Mouse (Mus musculus): ENCODE data around the gene Txndc11. TPM values are rescaled to one million over a fixed set of nuclear protein-coding genes. Genes with fewer than 3 reads are reported as not detected.
"Not testable (repeated sequence)": the region's sequence is repeated elsewhere in the genome, so short reads cannot be mapped to it uniquely, and the experiment has no call there.

Gene Txndc11
- total RNA-seq, 2 experiments from 2014 or later: 35.2 to 37.7 TPM

DNA sequence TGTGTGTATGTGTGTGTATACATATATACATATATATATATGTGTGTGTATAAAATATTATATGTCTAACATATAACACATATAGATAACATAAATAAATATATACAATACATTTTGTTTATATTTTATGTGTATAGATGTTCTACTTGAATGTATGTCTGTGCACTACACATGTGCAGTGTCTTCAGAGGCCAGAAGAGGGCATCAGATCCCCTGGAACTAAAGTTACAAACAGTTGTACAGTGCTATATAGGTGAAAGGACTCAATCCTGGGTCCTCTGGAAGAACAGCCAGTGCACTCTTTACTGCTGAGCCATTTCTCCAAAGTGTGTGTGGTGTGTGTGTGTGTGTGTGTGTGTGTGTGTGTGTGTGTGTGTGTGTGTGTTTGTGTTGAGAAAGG lies 20.1 kb upstream of the Txndc11 start:
- H3K27ac ChIP-seq: no peak overlapping the region
- no peak overlapping the region for H3K4me3 ChIP-seq
- peak; percentile 24 for TF ChIP-seq CTCF (IDR thresholded peaks at IDR 0.05)
- intact Hi-C loops (cut with DNase I): no loop called here
- no peak for DNase-seq (ENCODE audit: extremely low spot score in 1 of 2, low spot score in 2 of 2)

DNA sequence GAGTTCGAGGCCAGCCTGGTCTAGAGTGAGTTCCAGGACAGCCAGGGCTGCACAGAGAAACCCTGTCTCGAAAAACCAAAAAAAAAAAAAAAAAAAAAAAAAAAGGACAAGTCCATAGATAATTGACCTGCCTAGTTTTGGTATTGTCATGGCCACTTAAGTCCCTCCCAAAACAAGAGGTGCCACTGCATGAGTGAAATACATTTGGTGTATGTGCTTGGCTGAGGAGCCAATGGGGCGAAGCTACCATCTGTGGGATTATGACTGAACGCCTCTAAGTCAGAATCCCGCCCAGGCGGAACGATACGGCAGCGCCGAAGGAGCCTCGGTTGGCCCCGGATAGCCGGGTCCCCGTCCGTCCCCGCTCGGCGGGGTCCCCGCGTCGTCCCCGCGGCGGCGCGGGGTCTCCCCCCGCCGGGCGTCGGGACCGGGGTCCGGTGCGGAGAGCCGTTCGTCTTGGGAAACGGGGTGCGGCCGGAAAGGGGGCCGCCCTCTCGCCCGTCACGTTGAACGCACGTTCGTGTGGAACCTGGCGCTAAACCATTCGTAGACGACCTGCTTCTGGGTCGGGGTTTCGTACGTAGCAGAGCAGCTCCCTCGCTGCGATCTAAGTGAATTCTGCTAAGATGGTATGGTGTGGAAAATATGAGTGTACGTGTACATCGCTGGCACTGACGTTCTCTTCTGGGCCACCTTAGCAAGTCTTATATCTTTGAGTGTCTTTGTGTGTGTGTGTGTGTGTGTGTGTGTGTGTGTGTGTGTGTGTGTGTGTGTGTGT lies 9.4 kb upstream of the Txndc11 start:
- H3K4me3 ChIP-seq; H3K27ac ChIP-seq; intact Hi-C loops (cut with DNase I): not testable (repeated sequence)
- DNase-seq (ENCODE audit: extremely low spot score in 1 of 2, low spot score in 2 of 2): peak; percentile 100

DNA sequence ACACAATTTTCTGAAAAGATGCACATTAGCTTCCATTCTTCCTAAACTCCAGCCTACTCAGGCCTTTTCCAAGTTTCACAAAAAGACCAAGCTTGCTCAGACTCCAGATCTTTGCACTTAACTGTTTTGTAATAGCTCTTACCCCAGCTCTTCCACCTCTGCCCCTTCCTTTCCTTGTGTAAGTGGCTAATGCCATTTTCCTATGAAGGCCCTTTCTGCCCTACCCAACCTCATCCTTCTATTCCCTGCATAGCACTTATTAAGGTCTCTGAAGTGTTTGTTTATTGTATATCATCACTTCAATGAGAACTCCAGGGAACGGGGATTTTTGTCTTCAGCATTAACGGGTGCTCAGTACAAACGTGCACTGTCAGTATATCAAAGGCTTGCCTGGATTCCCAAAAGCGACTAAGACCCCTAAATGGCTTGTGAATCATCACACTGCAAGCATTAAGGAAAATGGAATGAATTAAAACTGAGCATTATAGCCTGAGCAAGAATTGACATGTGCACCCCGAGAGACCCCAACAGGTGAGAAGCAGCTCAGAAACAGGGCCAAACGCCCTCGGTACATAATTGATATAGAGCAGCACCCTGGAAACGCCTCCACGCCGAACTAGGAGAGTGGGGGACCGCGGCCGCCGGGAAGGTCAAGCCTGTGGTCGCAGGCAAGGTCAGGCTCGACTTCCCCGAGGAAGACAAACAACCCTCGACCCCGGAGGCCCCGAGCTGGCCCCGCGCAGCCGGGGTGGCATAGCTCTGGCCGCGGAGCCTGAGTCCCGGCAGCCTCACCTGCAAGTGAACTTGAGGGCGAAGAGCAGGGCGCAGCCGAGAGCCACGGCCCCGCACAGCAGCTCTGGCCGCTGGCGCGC lies 738 bp downstream of the Txndc11 start:
- peak overlapping the region; percentile 92 for H3K27ac ChIP-seq
- intact Hi-C loops (cut with DNase I): no loop called here
- no peak for TF ChIP-seq CTCF (IDR thresholded peaks at IDR 0.05)

DNA sequence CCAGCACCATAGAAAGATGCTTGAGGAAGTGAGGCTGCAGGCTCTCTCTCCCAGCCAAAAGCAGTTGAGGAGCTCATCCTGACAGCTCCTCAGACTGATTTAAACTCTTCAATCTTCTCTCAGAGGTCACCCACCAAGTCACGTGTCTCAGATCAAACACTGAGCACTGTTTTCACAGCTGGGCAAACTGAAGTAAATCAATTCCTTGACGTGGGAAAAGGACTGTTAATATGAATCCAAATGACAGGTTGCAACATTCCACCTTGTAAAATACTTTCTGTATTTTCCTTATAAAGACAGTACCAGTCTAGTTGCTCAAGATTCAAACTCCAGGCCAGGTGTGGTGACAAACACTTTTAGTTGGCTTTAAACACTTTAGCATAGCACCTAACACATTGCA lies 1.6 kb downstream of the Txndc11 start:
- TF ChIP-seq CTCF (IDR thresholded peaks at IDR 0.05): no peak
- intact Hi-C loops (cut with DNase I): no loop called here
- H3K4me3 ChIP-seq: peak overlapping the region; percentile 74
- no peak overlapping the region for H3K27ac ChIP-seq
- DNase-seq (ENCODE audit: extremely low spot score in 1 of 2, low spot score in 2 of 2): no peak

More for the DNA sequence above, 738 bp downstream of the Txndc11 start:
- peak in 1 of 2 experiments; percentile 20 for DNase-seq (ENCODE audit: extremely low spot score in 1 of 2, low spot score in 2 of 2)
- peak overlapping the region; percentile 74 for H3K4me3 ChIP-seq

DNA sequence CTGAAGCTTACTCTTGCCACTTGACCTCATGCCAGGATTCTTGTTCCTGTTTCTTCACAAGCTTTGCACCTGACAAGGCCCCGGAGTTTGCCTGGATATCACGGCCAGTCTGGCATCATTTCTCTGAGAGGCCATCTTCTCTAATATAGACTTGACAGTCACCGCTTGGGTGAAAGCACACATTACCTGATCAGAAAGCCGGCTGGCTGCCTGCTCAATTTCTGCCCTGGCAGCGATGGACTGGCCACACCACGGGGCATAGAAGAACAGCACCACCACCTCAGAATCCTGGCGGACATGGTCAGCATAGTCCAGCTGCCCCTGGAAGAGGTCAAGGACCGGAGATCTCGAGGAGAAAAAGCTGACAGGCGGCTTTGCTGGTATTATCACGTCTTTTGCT lies 6.1 kb downstream of the Txndc11 start:
- DNase-seq (ENCODE audit: extremely low spot score in 1 of 2, low spot score in 2 of 2): no peak
- Histone ChIP-seq H3K27ac (no peak overlapping the region), H3K4me3 (no peak overlapping the region)
- intact Hi-C loops (cut with DNase I): no loop called here
- no peak for TF ChIP-seq CTCF (IDR thresholded peaks at IDR 0.05)

DNA sequence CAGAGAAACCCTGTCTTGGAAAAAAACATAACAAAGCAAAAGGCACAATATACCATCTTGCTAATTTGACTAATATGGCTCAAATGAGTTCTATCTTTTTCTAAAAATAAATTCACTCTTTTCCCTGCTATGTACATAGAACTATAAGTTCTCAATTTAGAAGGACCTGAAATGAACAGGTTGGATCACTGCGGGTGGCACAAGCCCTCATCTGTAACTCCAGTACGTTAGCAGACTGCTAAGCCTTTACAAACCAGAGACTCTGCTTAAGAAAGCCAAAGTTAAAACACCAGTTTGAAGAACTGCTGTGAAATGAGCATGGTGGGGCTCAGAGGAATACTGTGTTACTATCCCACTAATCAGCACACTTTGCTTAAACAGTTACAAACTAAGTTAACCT lies 9.1 kb downstream of the Txndc11 start:
- intact Hi-C loops (cut with DNase I): no loop called here
- DNase-seq (ENCODE audit: extremely low spot score in 1 of 2, low spot score in 2 of 2): no peak
- no peak for TF ChIP-seq CTCF (IDR thresholded peaks at IDR 0.05)
- Histone ChIP-seq H3K4me3 (no peak overlapping the region), H3K27ac (no peak overlapping the region)

DNA sequence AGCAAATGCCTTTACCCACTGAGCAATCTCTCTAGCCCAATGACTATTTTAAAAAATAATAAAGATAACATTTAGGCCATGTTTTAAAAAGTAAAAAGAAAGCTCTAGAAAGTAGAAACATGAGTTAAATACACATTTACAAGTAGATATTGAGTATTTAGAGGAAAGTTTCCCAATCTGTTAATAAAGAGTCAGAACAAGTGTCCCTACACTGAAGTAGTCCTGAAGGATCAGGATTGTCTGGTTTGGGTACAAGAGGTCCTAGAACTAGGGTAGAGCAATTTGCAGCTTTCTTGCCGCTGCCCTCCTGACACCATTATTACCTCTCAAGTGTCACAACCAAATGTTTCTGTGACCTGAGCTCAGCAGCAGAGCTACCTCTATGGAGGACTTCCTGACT lies 10.3 kb downstream of the Txndc11 start:
- no peak for TF ChIP-seq CTCF (IDR thresholded peaks at IDR 0.05)
- H3K4me3 ChIP-seq: no peak overlapping the region
- no peak overlapping the region for H3K27ac ChIP-seq
- intact Hi-C loops (cut with DNase I): no loop called here
- DNase-seq (ENCODE audit: extremely low spot score in 1 of 2, low spot score in 2 of 2): no peak

DNA sequence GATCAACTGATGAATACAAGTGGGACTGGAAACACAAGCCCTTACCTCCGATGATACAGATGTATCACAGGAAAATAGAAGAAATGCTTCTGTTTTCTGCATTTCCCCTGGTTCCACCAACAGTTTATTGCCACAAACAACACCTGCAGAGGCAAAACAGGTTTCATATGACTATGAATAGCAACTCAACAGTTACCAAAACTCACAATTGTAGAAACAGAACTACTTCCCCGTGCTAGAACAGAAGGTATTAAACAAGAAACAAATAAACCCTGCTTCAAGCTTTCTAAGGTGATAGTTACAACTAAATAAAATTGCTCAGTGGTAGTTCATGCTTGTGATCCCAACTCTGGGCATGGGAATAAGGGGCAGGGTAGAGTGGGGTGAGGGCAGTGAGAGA lies 11.8 kb downstream of the Txndc11 start:
- DNase-seq (ENCODE audit: extremely low spot score in 1 of 2, low spot score in 2 of 2): no peak
- no peak for TF ChIP-seq CTCF (IDR thresholded peaks at IDR 0.05)
- intact Hi-C loops (cut with DNase I): no loop called here
- Histone ChIP-seq H3K4me3 (no peak overlapping the region), H3K27ac (no peak overlapping the region)

DNA sequence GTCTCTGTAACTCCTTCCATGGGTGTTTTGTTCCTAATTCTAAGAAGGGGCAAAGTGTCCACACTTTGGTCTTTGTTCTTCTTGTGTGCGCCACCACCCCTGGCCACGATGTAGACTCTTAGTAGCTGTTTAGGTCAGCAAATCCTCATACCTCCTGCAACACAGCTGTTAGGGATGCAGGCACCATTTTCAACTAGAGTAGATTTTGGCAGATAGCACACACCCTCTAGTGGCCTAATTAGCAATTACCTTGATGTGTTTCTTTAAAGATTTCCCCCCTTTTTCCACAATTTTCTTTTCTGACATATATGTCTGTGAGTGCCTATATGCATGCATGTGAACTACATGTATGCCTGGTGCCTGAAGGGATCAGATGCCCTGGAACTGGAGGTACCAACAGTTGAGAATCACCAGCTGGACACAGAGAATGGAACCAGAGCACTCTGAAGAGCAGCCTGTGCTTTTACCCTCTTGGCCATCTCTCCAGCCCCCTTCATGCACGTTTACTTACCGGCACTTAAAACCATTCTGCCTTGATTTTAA lies 25.2 kb downstream of the Txndc11 start:
- H3K4me3 ChIP-seq: no peak overlapping the region
- intact Hi-C loops (cut with DNase I): loop anchor here (1.0 to 5.0 kb wide), 3 partner anchors 42 to 234 kb away; partner anchors contain the start of gene Litaf

DNA sequence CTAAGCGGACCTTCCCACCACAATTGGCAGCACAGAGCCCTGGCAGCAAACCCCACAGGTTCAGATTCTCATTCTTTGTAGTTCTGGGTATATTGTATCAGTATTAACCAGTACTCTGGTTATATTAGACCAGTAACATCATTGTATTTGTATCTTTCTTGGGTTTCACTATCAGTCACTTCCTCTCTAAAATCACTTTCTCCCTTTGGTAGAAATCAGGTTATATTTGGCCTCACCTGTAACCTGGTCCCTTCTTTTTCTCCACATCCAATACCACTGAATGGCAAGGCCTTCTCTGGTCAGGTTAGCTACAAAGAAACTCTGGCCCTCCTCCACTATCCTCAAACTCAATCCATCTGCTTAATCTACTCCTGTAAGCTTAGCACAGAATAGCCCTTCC lies 29.5 kb downstream of the Txndc11 start:
- H3K27ac ChIP-seq: no peak overlapping the region
- no peak for DNase-seq (ENCODE audit: extremely low spot score in 1 of 2, low spot score in 2 of 2)
- H3K4me3 ChIP-seq: no peak overlapping the region
- intact Hi-C loops (cut with DNase I): loop anchor here (5.0 kb wide), 1 partner anchor 38 kb away; the partner anchor contains the start of gene Litaf
- no peak for TF ChIP-seq CTCF (IDR thresholded peaks at IDR 0.05)

More for the DNA sequence above, 25.2 kb downstream of the Txndc11 start:
- no peak for DNase-seq (ENCODE audit: extremely low spot score in 1 of 2, low spot score in 2 of 2)
- peak; percentile 78 for TF ChIP-seq CTCF (IDR thresholded peaks at IDR 0.05)
- H3K27ac ChIP-seq: no peak overlapping the region

DNA sequence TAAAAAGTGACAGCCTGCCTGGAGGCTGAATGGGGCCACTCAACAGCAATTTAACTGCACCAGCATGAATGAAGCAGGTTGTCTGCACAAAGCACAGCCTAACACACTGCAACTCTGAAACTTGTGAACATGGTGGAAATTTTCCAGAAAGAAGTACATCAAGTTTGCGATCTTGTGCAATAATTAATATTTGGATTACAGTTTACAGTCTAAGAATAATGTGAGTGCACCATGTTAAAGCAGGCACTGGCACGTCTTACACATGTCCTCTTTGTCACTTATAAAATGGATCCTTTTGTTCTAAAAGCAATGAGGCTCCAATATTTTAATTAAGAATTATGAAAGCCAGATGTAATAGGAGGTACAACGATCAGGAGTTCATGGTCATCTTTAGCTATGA lies 37.1 kb downstream of the Txndc11 start:
- no peak for DNase-seq (ENCODE audit: extremely low spot score in 1 of 2, low spot score in 2 of 2)
- no peak overlapping the region for H3K27ac ChIP-seq
- TF ChIP-seq CTCF (IDR thresholded peaks at IDR 0.05): no peak
- intact Hi-C loops (cut with DNase I): no loop called here
- no peak overlapping the region for H3K4me3 ChIP-seq

Measured in left cerebral cortex, adult 2 months (tissue).